20 mouse cellular contexts compared by ENCODE assay signal in the genomic region with DNA sequence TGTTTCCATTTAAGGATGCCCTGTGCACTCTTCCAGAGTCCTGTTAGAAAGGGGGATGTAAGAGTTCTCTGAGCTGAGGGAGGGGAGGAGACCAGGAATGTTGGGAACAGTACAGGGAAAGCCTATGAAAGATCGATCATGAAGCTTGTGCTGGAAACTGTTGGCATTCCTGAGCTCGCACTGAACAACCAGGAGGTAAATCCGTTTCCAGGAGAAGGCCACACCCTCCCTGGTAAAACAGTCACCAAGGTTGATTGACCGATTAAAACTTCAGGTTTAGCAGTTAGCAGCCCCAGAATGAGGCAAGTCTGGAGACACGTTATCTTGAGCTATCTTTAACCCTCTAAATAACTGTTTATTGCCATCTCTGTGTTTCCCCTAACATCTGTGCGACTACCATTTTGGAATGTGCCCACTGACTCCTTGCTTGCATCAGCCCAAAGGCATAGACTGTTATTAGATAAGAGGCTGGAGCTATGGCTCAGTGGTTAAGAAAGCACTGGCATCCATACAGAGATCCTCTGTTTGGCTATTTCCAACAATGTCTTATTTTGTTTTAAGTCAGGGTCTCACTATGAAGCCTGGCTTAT. TPM values are rescaled to one million over a fixed set of nuclear protein-coding genes. Genes with fewer than 3 reads are reported as not detected.
DNase-seq lines count a peak whose midpoint lies in the region; ATAC-seq and TF ChIP-seq lines count a peak whose summit lies in the region.
"Had no signal": no experiment of that assay in that cellular context is flagged by ENCODE, and none has a peak within 500 bp of the region (broad histone marks: within the 10 kb centered on the region; RNA-seq: fewer than 3 reads in every experiment).

No protein-coding gene starts in this region.

- H3K27ac ChIP-seq in intestine, embryonic 15.5 days, result no peak overlapping the region
- 0 out of 2 replicates have a peak overlapping the region, but pooled peaks have one; percentile 25 for H3K27ac ChIP-seq in kidney, postnatal 0 days
- no peak overlapping the region; the same call in 1 of the 2 replicates for H3K27ac ChIP-seq in liver, embryonic 15.5 days (replicated peaks)
- no peak overlapping the region for H3K27ac ChIP-seq in gastrocnemius, adult 2 months
- H3K27ac ChIP-seq: heart, embryonic 13.5 days; limb, embryonic 13.5 days; macrophage; midbrain, embryonic 13.5 days had no signal

- intact Hi-C loops in gastrocnemius, adult 2 months (cut with DNase I), result no loop called here

- no peak for TF ChIP-seq CTCF in kidney, postnatal 0 days (IDR thresholded peaks at IDR 0.05; ENCODE audit: low read depth)
- TF ChIP-seq CTCF in gastrocnemius, adult 2 months (IDR thresholded peaks at IDR 0.05), result no peak

- peak; percentile 19; the same call in 1 of the 2 replicates for ATAC-seq in intestine, embryonic 15.5 days
- no peak for ATAC-seq in kidney, postnatal 0 days (replicated peaks; ENCODE audit: low FRiP score, low read depth)
- ATAC-seq in liver, embryonic 15.5 days (ENCODE audit: insufficient read depth), result no peak
- ATAC-seq in CD4-positive, CD25-positive, alpha-beta regulatory T cell, adult 4 months, result no peak
- ATAC-seq: forebrain, postnatal 0 days; inflammation-experienced regulatory T-cells, adult 6 months; midbrain, embryonic 13.5 days had no signal

- 0 out of 2 replicates have a peak, but pooled peaks cover 2% of the 10 kb centered on the region for H3K4me1 ChIP-seq in intestine, embryonic 15.5 days (replicated peaks)
- no peaks in the 10 kb centered on the region for H3K4me1 ChIP-seq in kidney, postnatal 0 days (replicated peaks; ENCODE audit: insufficient read depth, low read length)
- peaks cover 24% of the 10 kb centered on the region for H3K4me1 ChIP-seq in liver, embryonic 15.5 days (replicated peaks)
- H3K4me1 ChIP-seq: midbrain, embryonic 13.5 days had no signal

- H3K4me3 ChIP-seq in intestine, embryonic 15.5 days (replicated peaks), result no peak overlapping the region
- no peak overlapping the region for H3K4me3 ChIP-seq in kidney, postnatal 0 days (replicated peaks; ENCODE audit: low read depth, low read length)
- H3K4me3 ChIP-seq in liver, embryonic 15.5 days (replicated peaks), result 0 out of 2 replicates have a peak overlapping the region, but pooled peaks have one; percentile 4
- no peak overlapping the region for H3K4me3 ChIP-seq in gastrocnemius, adult 2 months
- H3K4me3 ChIP-seq: heart, embryonic 13.5 days; limb, embryonic 13.5 days; midbrain, embryonic 13.5 days had no signal

- H3K36me3 ChIP-seq in intestine, embryonic 15.5 days, result no peaks in the 10 kb centered on the region
- no peaks in the 10 kb centered on the region for H3K36me3 ChIP-seq in kidney, postnatal 0 days (ENCODE audit: insufficient read depth, low read length)
- no peaks in the 10 kb centered on the region for H3K36me3 ChIP-seq in liver, embryonic 15.5 days (replicated peaks)
- H3K36me3 ChIP-seq: heart, embryonic 13.5 days; limb, embryonic 13.5 days; midbrain, embryonic 13.5 days had no signal

- no peaks in the 10 kb centered on the region for H3K9me3 ChIP-seq in intestine, embryonic 15.5 days
- H3K9me3 ChIP-seq in kidney, postnatal 0 days (replicated peaks; ENCODE audit: low read length), result no peaks in the 10 kb centered on the region
- no peaks in the 10 kb centered on the region for H3K9me3 ChIP-seq in liver, embryonic 15.5 days (replicated peaks)
- H3K9me3 ChIP-seq: heart, embryonic 13.5 days; limb, embryonic 13.5 days; midbrain, embryonic 13.5 days had no signal

- H3K9ac ChIP-seq in intestine, embryonic 15.5 days, result no peak overlapping the region
- no peak overlapping the region for H3K9ac ChIP-seq in kidney, postnatal 0 days (ENCODE audit: low read depth, low read length)
- no peak overlapping the region for H3K9ac ChIP-seq in liver, embryonic 15.5 days
- H3K9ac ChIP-seq: forebrain, postnatal 0 days; heart, embryonic 13.5 days; limb, embryonic 13.5 days; midbrain, embryonic 13.5 days had no signal

- peak; percentile 42 for DNase-seq in ES-CJ7 (ENCODE audit: low read depth, low spot score)
- DNase-seq in kidney, postnatal 0 days (ENCODE audit: low spot score), result no peak
- DNase-seq in right cerebral cortex, postnatal 14 days, result no peak
- DNase-seq in layer of hippocampus, postnatal 14 days (ENCODE audit: low spot score in 2 of 2), result no peak
- no peak for DNase-seq in gastrocnemius, adult 2 months
- DNase-seq: B cell, adult 2 months; cerebellum, adult 9-10 months; forebrain, postnatal 0 days; gastrocnemius, postnatal 14 days; right cerebral cortex, postnatal 4 days had no signal

- H3K4me2 ChIP-seq in intestine, embryonic 15.5 days (replicated peaks), result peak overlapping the region; percentile 34
- H3K4me2 ChIP-seq in kidney, postnatal 0 days (ENCODE audit: low read length), result peak overlapping the region; percentile 27; the same call in 1 of the 2 replicates
- peak overlapping the region; percentile 20 for H3K4me2 ChIP-seq in liver, embryonic 15.5 days
- H3K4me2 ChIP-seq: heart, embryonic 13.5 days; limb, embryonic 13.5 days; midbrain, embryonic 13.5 days had no signal

- 22% methylated on average over 6 of the region's 6 CpGs for WGBS in intestine, embryonic 15.5 days
- WGBS in kidney, postnatal 0 days, result 30% methylated on average over 6 of the region's 6 CpGs
- 15% methylated on average over 6 of the region's 6 CpGs for WGBS in liver, embryonic 15.5 days (ENCODE audit: insufficient replicate concordance)

- no peaks in the 10 kb centered on the region for H3K27me3 ChIP-seq in intestine, embryonic 15.5 days (replicated peaks)
- H3K27me3 ChIP-seq in kidney, postnatal 0 days (ENCODE audit: insufficient read depth, low read length), result no peaks in the 10 kb centered on the region
- no peaks in the 10 kb centered on the region for H3K27me3 ChIP-seq in liver, embryonic 15.5 days
- H3K27me3 ChIP-seq: heart, embryonic 13.5 days; limb, embryonic 13.5 days; midbrain, embryonic 13.5 days had no signal

RNA-seq across cellular contexts. Expression of gene Cdc25a, which starts 4.3 kb away (rescaled TPM):
- polyA plus RNA-seq in intestine, embryonic 15.5 days (2015; fragmentation: Nextera tagmentation; extraction: Ambion mirVana), result 32.1 and 32.5 TPM in 2 replicates
- 15.6 and 15.7 TPM in 2 replicates for polyA plus RNA-seq in kidney, postnatal 0 days (2015; fragmentation: Nextera tagmentation; extraction: Ambion mirVana)
- polyA plus RNA-seq in liver, embryonic 15.5 days (2015; fragmentation: Nextera tagmentation; extraction: Ambion mirVana), result 12.7 and 13.3 TPM in 2 replicates
- 1 to 10 TPM; 5.1 to 6.5 TPM for total RNA-seq in layer of hippocampus, postnatal 14 days (2021)
- 1 to 10 TPM; 7.0 to 7.4 TPM for polyA plus RNA-seq in CD4-positive, CD25-positive, alpha-beta regulatory T cell, adult 4 months (2017; shearing (Covaris generic))
- 1 to 10 TPM; 4.3 to 5.0 TPM for total RNA-seq in gastrocnemius, adult 2 months (2021)

RNA-seq across cellular contexts. Expression of gene Camp, which starts 21.7 kb away (rescaled TPM):
- 2.9 and 5.3 TPM in 2 replicates for polyA plus RNA-seq in intestine, embryonic 15.5 days (2015; fragmentation: Nextera tagmentation; extraction: Ambion mirVana)
- polyA plus RNA-seq in kidney, postnatal 0 days (2015; fragmentation: Nextera tagmentation; extraction: Ambion mirVana), result 1.6 and 1.9 TPM in 2 replicates
- polyA plus RNA-seq in liver, embryonic 15.5 days (2015; fragmentation: Nextera tagmentation; extraction: Ambion mirVana), result 281 and 299 TPM in 2 replicates
- total RNA-seq in layer of hippocampus, postnatal 14 days (2021), result not detected
- not detected for polyA plus RNA-seq in CD4-positive, CD25-positive, alpha-beta regulatory T cell, adult 4 months (2017; shearing (Covaris generic))
- not detected for total RNA-seq in gastrocnemius, adult 2 months (2021)
- total RNA-seq: forebrain, postnatal 0 days; gastrocnemius, postnatal 14 days; layer of hippocampus, postnatal 25 days had no signal

RNA-seq across cellular contexts. Expression of gene Nme6, which starts 38.5 kb away (rescaled TPM):
- 88.4 and 96.6 TPM in 2 replicates for polyA plus RNA-seq in intestine, embryonic 15.5 days (2015; fragmentation: Nextera tagmentation; extraction: Ambion mirVana)
- polyA plus RNA-seq in kidney, postnatal 0 days (2015; fragmentation: Nextera tagmentation; extraction: Ambion mirVana), result 58.3 and 64.4 TPM in 2 replicates
- 51.1 and 55.1 TPM in 2 replicates for polyA plus RNA-seq in liver, embryonic 15.5 days (2015; fragmentation: Nextera tagmentation; extraction: Ambion mirVana)
- total RNA-seq in layer of hippocampus, postnatal 14 days (2021), result 10 to 100 TPM in 1 of 2 experiments, 1 to 10 TPM in 1; 9.1 to 10.6 TPM
- polyA plus RNA-seq in CD4-positive, CD25-positive, alpha-beta regulatory T cell, adult 4 months (2017; shearing (Covaris generic)), result 10 to 100 TPM in 1 of 2 experiments, 1 to 10 TPM in 1; 8.8 to 15.1 TPM
- total RNA-seq in gastrocnemius, adult 2 months (2021), result 10 to 100 TPM; 27.4 to 33.1 TPM

RNA-seq across cellular contexts. Expression of gene Spink8, which starts 59.0 kb away (rescaled TPM):
- polyA plus RNA-seq in intestine, embryonic 15.5 days (2015; fragmentation: Nextera tagmentation; extraction: Ambion mirVana), result not detected in 2 replicates
- 155 and 206 TPM in 2 replicates for polyA plus RNA-seq in kidney, postnatal 0 days (2015; fragmentation: Nextera tagmentation; extraction: Ambion mirVana)
- not detected in 2 replicates for polyA plus RNA-seq in liver, embryonic 15.5 days (2015; fragmentation: Nextera tagmentation; extraction: Ambion mirVana)
- total RNA-seq in layer of hippocampus, postnatal 14 days (2021), result 10 to 100 TPM; 41.9 to 48.8 TPM
- polyA plus RNA-seq in CD4-positive, CD25-positive, alpha-beta regulatory T cell, adult 4 months (2017; shearing (Covaris generic)), result not detected
- total RNA-seq in gastrocnemius, adult 2 months (2021), result not detected
- total RNA-seq: forebrain, postnatal 0 days; gastrocnemius, postnatal 14 days; hematopoietic stem cell, adult 5-6 weeks had no signal
- polyA plus RNA-seq: heart, embryonic 13.5 days; inflammation-experienced regulatory T-cells, adult 6 months; macrophage had no signal

Comparison
In these comparisons a context has a peak if more than half of its experiments do, and no peak if none do; other contexts are left out.
1. RNA of gene Camp, which starts 21.7 kb away (polyA plus RNA-seq): 281 to 299 TPM in liver, embryonic 15.5 days; 2.9 to 5.3 TPM in intestine, embryonic 15.5 days, 1.6 to 1.9 TPM in kidney, postnatal 0 days and not detected in CD4-positive, CD25-positive, alpha-beta regulatory T cell, adult 4 months; every median in the first group is over 10 times any median in the second.
2. Peak in every context shown above with its lines, with median percentiles within 50 percentile points of each other: H3K4me2 ChIP-seq.